In the genomic region with DNA sequence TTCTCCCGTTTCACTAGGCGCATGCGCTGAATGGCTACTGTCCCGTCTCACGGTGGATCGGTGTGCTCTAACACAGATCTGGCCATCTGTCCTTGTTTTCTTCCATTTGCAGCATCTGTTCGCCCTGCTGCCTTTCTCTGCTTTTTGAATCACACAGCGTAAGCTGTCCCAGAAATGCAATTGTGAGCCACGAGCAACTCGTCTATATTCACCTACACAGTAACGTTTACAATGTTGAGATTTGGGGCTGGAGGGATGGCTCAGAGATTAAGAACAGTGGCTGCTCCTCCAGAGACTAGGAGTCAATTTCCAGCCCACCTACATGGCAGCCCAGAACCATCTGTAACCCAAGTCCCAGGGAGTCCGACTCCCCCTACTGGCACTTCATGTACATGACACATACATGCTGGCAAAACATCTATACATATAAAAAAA, we compare ENCODE assay signal across 10 mouse cellular contexts.
DNase-seq lines count a peak whose midpoint lies in the region; ATAC-seq lines count a peak whose summit lies in the region.
"Had no signal": no experiment of that assay in that cellular context is flagged by ENCODE, and none has a peak within 500 bp of the region (broad histone marks: within the 10 kb centered on the region; RNA-seq: fewer than 3 reads in every experiment).

No protein-coding gene starts in this region.

- no peak for ATAC-seq in heart, embryonic 11.5 days (replicated peaks; ENCODE audit: insufficient number of reproducible peaks, low FRiP score, low TSS enrichment)
- no peak for ATAC-seq in granulocyte monocyte progenitor cell, adult 5-6 weeks (replicated peaks; ENCODE audit: poor library complexity, severe bottlenecking)

- no peak overlapping the region for H3K4me3 ChIP-seq in heart, embryonic 11.5 days (ENCODE audit: low read depth, low read length)
- H3K4me3 ChIP-seq: megakaryocyte, embryonic 14.5 days had no signal

- no peak overlapping the region for H3K9ac ChIP-seq in heart, embryonic 11.5 days (ENCODE audit: low read depth, low read length)

- H3K4me1 ChIP-seq in heart, embryonic 11.5 days (ENCODE audit: control insufficient read depth, insufficient read depth, low read length), result no peaks in the 10 kb centered on the region
- H3K4me1 ChIP-seq: megakaryocyte, embryonic 14.5 days had no signal

- no peak overlapping the region for H3K27ac ChIP-seq in heart, embryonic 11.5 days (ENCODE audit: low read depth, low read length)

- H3K9me3 ChIP-seq in heart, embryonic 11.5 days (replicated peaks; ENCODE audit: control insufficient read depth, low read length), result no peaks in the 10 kb centered on the region

- H3K36me3 ChIP-seq in heart, embryonic 11.5 days (ENCODE audit: control insufficient read depth, insufficient read depth, low read length), result no peaks in the 10 kb centered on the region

- no peak overlapping the region for H3K4me2 ChIP-seq in heart, embryonic 11.5 days

- H3K27me3 ChIP-seq in heart, embryonic 11.5 days (ENCODE audit: control insufficient read depth, insufficient read depth, low read length), result no peaks in the 10 kb centered on the region
- H3K27me3 ChIP-seq: megakaryocyte, embryonic 14.5 days had no signal

- DNase-seq in heart, adult 11 months, result peak; percentile 54
- peak; percentile 85 for DNase-seq in cerebellum, adult 11 months
- DNase-seq in layer of hippocampus, adult 11-12 months (ENCODE audit: low spot score), result peak; percentile 83
- peak; percentile 35 for DNase-seq in retina, embryonic 14.5 days (ENCODE audit: low spot score)
- DNase-seq in gastrocnemius, adult 8-10 months (ENCODE audit: low spot score in 2 of 2), result no peak
- DNase-seq in kidney, postnatal 36 days, result no peak
- DNase-seq: heart, postnatal 14 days had no signal

- WGBS in heart, embryonic 11.5 days (ENCODE audit: insufficient replicate concordance), result 85% methylated on average over 12 of the region's 12 CpGs

Comparison
In these comparisons a context has a peak if more than half of its experiments do, and no peak if none do; other contexts are left out.
1. DNase-seq: peak in heart, adult 11 months (single experiment), cerebellum, adult 11 months (single experiment), layer of hippocampus, adult 11-12 months (single experiment) and retina, embryonic 14.5 days (single experiment); none in gastrocnemius, adult 8-10 months (0 of 2) and kidney, postnatal 36 days (0 of 2).